Mouse (Mus musculus) large intestine, adult 2 months (tissue): ENCODE results near the gene Gjc2. TPM values are rescaled to one million over a fixed set of nuclear protein-coding genes. Genes with fewer than 3 reads are reported as not detected.

Source experiments
- DNase-seq: peaks from one replicate; pipeline ENCODE4 v3.0.0-alpha.2; 2012; ENCODE audit warnings: low read depth, low spot score
- WGBS: fragments of 180-500 bp; shearing (Covaris S2); methylation state at CpG from one replicate; pipeline ENCODE4 v1.1.7; 2018; 5-methylcytosine and 5-hydroxymethylcytosine counted together
- polyA plus RNA-seq: library from polyadenylated mRNA; depleted of rRNA; stranded (reverse); fragments of >200 nt; gene quantifications from 2 replicates; pipeline ENCODE4 v1.2.3, GENCODE M21; 2012

Gjc2 gene
- polyA plus RNA-seq, 1 experiment: 1.7 TPM

- peak; percentile 91 for DNase-seq
- WGBS: 1% methylated on average over 68 of the region's 68 CpGs
Observed at GRCm38 (mm10) chr11:59163255-59164236, 19.5 kb downstream of the Gjc2 start, which contains the start of gene Iba57. Gene Iba57 (minus strand): TSS chr11:59163739.

DNA sequence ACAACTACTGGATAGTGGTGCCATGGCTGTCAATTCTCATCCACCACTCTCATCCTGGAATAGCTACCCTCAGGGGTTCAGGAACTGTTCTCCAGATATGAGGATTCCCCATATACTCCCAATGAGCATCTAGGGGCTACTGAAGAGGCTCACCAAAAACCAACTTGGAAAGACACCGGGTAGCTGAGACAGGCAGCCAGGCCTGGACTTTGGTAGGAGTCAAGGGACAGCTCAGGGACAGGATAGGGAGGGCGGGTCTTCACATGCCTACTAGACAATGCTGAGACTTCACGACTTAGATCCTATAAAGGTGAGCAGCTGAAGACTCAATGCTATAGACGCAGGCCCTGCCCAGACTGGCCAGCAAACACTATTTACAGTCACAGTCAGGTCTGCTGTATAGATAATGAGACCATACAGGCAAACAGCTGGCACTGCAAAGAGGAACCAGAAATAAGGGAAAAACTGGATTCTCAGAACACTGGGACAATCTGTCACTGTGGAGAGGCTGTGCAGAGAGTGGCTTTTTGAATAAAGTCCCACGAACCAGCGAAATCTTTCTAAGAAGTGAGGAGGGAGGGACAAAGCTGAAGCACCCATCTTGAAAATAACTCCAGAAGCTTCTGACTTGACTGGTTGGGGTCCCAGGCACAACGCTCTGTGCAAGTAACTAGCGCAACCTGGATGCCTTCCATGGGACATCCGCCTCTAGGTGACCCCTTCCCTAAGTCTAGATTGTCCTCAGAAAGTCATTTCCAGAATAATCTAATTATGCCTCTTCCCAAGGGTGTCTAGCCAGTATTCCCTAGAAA lies 20.4 kb downstream of the Gjc2 start:
- 27% methylated on average over 9 of the region's 9 CpGs for WGBS
- no peak for DNase-seq

- WGBS: 77% methylated on average over 5 of the region's 5 CpGs
- DNase-seq: no peak
Observed at GRCm38 (mm10) chr11:59161398-59161797, 21.6 kb downstream of the Gjc2 start.

DNA sequence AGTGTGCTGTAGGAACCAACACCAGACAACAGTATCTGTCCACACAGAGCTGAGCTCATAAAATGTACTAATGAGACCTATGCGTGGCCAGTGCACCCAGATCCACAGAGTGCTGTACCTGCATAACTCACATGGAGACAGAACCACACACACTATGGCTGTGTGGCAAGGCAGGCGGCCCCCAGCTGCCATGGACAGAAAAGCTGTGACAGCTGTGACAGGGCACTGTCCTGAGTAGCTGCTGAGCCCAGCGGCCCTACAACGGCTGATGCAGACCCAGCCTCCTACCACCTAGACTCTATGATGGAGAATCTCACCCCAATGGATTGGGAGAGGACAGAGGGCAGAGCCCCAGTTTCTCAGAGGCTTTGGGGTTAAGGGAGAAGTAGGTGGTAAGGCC lies 23.5 kb downstream of the Gjc2 start:
- 93% methylated on average over 4 of the region's 4 CpGs for WGBS
- no peak for DNase-seq

- DNase-seq: no peak
- WGBS: 95% methylated on average over 13 of the region's 13 CpGs
Observed at GRCm38 (mm10) chr11:59159099-59159498, 23.9 kb downstream of the Gjc2 start.

- DNase-seq: no peak
- 92% methylated on average over 5 of the region's 5 CpGs for WGBS
Observed at GRCm38 (mm10) chr11:59155900-59156299, 27.1 kb downstream of the Gjc2 start.

DNA sequence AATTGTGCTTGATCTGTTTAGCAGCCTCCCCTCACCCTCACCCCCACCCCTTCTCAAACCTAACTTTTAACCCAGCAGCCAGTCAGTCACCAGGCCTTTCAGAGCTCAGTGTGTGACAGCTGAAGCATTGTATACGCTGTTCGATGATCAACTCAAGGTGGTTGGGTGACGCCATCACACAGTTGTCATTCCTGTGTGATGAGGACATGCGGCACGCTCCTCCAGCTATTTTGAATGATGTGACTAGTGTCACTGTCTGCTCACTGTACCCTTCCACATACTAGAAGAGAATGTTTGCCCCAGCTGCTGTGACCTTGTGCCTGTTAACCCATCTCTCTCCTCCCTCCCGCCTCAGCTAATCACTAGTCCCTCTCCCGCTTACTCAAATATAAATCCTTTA lies 28.8 kb downstream of the Gjc2 start:
- no peak for DNase-seq
- 83% methylated on average over 7 of the region's 7 CpGs for WGBS

GRCm38 (mm10) chr11:59151729-59152128 lies 31.3 kb downstream of the Gjc2 start:
- DNase-seq: no peak
- 37% methylated on average over 3 of the region's 3 CpGs for WGBS

DNA sequence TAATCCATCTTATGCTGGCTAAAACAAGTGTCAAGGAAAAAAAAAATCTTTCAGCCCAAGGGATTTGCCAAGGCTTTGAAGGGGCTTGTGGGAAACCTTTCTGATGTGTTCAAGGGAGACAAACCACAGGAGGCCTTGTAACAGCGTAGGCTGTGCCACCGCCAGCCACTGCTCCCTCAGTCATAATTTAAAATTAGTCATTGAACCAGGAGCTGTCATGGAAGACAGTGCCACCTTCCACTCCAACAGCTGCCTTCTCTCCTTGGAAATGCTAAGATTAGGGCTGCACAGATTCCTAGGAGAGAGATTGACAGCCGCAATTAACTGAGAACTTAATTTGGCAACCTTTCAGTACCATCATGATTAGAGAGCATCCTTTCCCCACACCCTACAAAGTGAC lies 33.7 kb downstream of the Gjc2 start:
- DNase-seq: no peak
- WGBS: 59% methylated on average over 3 of the region's 3 CpGs

DNA sequence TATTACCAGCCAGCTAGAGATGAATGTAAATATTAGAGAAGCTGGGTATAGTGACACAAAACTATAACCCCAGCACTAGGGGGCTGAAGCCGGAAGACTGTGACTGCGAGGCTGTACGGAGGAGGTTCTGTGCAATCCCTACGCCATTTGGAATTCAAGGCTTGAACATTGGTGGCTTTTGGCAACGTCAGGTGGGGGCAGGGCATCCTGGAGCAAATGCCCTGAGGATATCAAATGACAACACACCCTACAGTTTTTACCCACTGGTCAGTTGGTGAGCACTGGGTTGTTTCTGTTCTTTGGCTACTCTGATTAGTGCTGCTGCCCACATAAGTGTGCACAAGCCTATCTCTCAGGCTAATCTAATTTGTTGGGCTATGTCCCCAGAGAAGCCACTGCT lies 40.1 kb downstream of the Gjc2 start:
- WGBS: 81% methylated on average over 5 of the region's 5 CpGs
- no peak for DNase-seq

- no peak for DNase-seq
- 6% methylated on average over 14 of the region's 14 CpGs for WGBS
Observed at GRCm38 (mm10) chr11:59141772-59142370, 41.1 kb downstream of the Gjc2 start.

- no peak for DNase-seq
- 70% methylated on average over 19 of the region's 19 CpGs for WGBS
Observed at GRCm38 (mm10) chr11:59138537-59139486, 44.2 kb downstream of the Gjc2 start.

DNA sequence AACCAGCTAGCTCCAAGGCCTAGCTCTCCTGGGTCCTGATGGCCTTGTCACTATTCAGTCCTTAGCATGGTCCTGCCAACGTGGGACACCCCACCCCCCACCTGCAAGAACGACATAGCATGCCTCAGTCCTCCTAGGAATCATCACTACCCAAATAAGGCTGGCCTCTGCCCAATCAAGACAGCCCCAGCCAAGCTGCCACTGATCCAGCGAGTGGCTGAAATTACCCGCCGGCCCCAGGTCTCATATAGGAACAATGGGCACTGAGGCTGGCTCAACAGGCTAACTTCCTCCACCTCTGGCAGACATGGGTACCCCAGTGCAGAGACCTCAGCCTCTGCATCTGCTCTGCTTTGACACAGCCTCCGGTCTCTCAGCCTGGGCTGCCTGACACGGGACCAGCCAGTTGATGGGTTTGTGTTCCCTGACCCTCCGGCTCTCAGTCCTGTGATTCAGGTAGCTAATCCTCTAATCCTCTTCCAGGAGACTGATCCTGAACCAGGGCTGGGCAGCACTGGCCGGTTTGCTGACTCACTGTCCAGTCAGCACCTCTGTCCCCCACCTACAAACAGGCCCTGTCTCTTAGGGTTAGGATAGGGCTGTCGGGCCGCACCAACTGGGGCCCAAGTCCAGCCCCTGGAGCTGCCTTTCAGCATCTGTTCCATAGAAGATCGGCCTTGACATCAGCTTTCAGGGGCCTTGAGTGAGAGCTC lies 45.9 kb downstream of the Gjc2 start:
- 79% methylated on average over 12 of the region's 12 CpGs for WGBS
- DNase-seq: no peak

DNA sequence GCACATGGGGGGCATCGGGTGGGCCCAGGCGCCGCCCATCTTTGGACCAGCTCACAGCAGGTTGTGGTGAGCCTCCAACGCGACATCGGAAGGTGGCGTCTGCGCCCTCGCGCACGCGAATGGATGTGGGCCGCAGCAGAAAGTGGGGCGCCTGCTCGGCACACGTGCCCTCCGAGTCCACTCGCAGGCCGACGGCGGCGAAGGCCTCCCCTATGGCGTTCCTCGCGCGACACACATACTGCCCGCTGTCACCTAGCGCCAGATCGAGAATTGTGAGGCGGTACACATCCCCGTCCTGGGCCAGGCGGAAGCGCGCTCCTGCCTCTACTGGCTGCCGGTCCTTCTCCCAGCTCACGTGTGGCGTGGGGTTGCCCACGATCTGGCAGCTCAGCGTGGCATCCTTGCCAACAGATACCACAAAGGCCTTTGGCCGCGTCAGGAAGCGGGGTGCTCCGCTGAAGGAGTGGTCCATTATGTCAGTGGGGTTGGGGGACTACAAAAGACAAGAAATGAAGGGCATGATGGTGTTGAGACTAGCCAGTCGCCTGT lies 47.0 kb downstream of the Gjc2 start, which contains the start of gene Obscn:
Gene Obscn, minus strand, starts transcription at position 499 of the 549 bp plus-strand sequence.
- no peak for DNase-seq
- WGBS: 16% methylated on average over 44 of the region's 44 CpGs

- WGBS: 4% methylated on average over 55 of the region's 55 CpGs
- DNase-seq: no peak
Observed at GRCm38 (mm10) chr11:59135051-59135820, 47.8 kb downstream of the Gjc2 start.

DNA sequence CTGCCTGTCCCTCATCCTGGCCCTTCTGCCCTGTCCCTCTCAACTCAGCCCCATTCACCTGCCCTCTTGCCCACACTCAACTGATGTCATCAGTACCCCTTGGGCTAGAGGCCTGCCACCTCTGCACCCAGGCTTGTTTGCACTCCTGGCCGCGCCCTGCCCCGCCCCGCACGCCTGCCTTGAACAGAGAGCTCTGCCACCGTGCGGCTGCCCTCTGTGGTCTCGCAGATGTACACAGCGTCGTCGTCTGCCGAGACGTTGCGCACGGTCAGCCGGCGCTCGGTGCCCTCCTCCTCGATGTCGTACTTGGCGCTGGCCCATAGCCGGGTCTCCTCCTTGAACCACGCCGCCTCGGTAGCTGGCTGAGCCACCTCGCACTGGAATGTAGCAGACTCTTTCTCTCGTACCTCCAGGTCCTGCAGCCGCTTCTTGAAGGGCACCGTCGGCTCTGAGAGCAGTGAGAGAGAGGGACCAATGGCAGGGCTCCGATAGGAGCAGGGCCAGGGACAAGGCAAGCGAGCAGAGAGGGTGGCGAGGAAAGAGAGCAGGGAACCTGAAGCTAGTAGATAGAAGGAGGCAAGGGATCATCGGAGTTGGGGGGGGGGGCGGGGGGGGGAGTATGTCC lies 48.5 kb downstream of the Gjc2 start:
- 3% methylated on average over 34 of the region's 35 CpGs for WGBS
- DNase-seq: peak; percentile 24

DNA sequence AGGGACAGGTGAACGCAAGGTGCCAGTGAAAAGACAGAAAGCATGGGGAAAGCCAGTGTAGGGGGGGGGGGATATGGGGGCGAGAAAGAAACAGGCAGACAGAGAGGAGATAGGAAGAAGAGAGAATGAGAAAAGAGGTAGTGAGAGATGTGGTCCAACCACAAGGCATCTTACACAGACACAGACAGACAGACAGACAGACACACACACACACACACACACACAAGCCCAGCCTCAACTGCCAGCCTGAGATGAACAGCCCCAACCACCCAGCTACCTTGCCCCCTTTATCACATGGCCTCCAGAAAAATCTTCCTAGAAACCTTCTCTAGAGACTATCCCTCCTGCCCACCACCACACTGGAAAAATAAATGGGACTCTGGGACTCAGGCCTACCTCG lies 50.9 kb downstream of the Gjc2 start:
- no peak for DNase-seq
- WGBS: 62% methylated on average over 3 of the region's 3 CpGs
